Mouse (Mus musculus) macrophage (primary cell): ENCODE results near the gene Atp23. TPM values are rescaled to one million over a fixed set of nuclear protein-coding genes. Genes with fewer than 3 reads are reported as not detected.

Experiments used
- H3K27ac ChIP-seq: fragments of 350-480 bp; formaldehyde crosslinking; 2 replicates; pipeline ENCODE4 v1.9.0; 2021
- H3K36me3 ChIP-seq: fragments of 350-480 bp; formaldehyde crosslinking; 2 replicates; pipeline ENCODE4 v1.9.0; 2021; ENCODE audit errors: inconsistent target
- H3K4me3 ChIP-seq: fragments of 350-480 bp; formaldehyde crosslinking; 2 replicates; pipeline ENCODE4 v1.9.0; 2021; ENCODE audit errors: inconsistent target
- H3K79me2 ChIP-seq: fragments of 350-480 bp; formaldehyde crosslinking; 2 replicates; pipeline ENCODE4 v1.9.0; 2021; ENCODE audit errors: inconsistent target
- WGBS: methylation state at CpG from one replicate; pipeline ENCODE4 v1.1.7; 2026; ENCODE audit warnings: inconsistent platforms; ENCODE audit not compliant: missing documents; 5-methylcytosine and 5-hydroxymethylcytosine counted together
- polyA plus RNA-seq: library from polyadenylated mRNA; stranded (reverse); fragments of 250-400 nt; gene quantifications from 3 replicates; pipeline ENCODE4 v1.2.4, GENCODE M21; 2018; ENCODE audit warnings: inconsistent platforms

The Atp23 gene
- polyA plus RNA-seq, 1 experiment from 2014 or later: 3.6 TPM

DNA sequence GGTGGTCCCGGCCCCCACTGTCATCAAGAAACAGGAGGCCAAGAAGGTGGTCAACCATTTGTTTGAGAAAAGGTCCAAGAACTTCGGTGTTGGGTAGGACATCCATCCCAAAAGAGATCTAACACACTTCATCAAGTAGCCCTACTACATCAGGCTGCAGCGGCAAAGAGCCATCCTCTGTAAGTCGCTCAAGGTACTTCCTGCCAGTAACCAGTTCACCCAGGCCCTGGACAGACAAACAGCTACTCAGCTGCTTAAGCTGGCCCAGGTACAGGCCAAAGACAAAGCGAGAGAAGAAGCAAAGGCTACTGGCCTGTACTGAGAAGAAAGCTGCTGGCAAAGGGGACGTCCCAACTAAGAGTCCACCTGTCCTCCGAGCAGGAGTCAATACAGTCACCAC, 8.0 kb downstream of the Atp23 start:
- WGBS: 97% methylated on average over 7 of the region's 7 CpGs
- H3K79me2 ChIP-seq: no peaks in the 10 kb centered on the region
- H3K4me3 ChIP-seq: no peak overlapping the region
- peaks cover 50% of the 10 kb centered on the region for H3K36me3 ChIP-seq
- no peak overlapping the region for H3K27ac ChIP-seq

DNA sequence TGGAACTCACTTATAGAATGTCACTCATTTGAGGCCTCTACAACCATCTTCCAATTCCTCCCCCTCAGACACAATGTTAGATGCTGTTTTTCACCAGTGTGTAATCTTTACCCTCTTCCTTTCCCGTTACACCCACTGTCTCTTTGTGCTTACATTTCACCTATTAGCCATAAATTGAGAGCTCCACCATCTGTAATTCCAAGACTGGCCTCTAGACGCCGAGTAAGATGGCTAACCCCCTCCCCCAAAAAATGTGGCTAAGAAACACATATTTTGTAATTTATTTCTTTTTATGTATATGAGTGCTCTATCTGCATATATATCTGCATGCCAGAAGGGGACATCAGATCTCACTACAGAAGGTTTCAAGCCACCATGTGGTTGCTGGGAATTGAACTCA, 27.4 kb downstream of the Atp23 start:
- Histone ChIP-seq H3K36me3 (no peaks in the 10 kb centered on the region), H3K79me2 (no peaks in the 10 kb centered on the region), H3K27ac (no peak overlapping the region), H3K4me3 (no peak overlapping the region)
- 97% methylated on average over 3 of the region's 3 CpGs for WGBS

DNA sequence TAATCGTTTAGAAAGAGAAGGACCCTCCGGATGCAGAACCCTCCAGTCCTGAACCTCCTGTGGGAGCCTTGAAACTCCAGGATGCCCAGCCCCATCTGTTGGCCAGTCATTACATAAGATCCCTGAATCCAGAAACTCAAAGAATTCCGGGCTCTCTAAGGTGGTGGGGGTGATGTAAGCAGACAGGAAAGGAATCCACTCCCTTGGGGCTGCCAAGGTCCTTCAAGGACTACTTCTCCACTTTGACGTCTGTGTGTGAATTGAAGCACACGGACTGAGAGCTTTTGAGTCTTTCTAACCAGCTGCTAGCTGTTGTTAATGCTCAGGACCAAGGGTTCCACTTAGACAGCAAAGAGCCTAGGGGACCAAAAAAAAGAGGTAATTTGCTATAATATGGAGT, 28.9 kb downstream of the Atp23 start:
- no peak overlapping the region for H3K27ac ChIP-seq
- H3K4me3 ChIP-seq: no peak overlapping the region
- WGBS: 89% methylated on average over 5 of the region's 5 CpGs
- no peaks in the 10 kb centered on the region for H3K36me3 ChIP-seq
- no peaks in the 10 kb centered on the region for H3K79me2 ChIP-seq

DNA sequence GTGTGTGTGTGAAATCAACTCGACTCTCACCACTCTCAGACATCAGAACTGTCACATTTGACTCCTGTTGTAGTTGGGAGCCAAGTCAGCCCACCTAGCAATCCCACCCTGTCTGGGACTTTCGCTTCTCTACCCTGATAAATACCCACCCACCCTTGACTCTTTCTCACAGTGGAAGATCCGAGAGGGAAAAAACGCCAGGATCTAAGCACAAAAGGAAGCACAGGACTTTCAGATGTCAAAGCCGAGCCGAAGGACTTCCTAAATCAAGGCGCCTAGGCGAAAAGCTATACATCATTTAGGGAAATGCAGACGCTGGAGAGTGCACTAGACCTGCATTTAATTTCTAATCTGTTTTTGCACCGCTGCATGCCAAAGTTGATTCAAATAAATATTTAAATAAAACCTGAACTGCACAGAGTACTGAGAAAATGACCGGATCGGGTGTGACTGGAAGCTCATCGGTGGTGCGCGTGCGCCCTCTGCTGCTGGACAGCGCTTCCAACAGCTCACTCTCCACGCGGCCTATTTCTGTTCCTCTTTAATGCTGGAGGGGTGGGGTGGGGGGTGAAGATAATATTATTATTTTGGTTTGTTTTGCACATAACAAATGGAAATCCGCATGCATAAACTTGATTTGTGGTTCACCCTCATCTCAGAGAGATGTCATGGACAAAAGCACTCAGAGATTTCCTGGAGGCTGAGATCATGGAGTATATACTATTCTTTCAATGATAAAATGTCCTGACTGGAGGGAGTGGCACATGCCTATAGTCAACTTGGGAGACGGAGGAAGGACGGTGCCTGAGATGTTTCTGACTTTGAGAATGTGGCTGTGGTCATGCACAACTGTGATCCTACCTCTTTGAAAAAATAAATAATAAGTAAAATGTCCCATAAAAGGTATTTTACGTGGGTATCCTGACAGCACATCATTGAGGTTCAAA, 31.5 kb downstream of the Atp23 start:
- Histone ChIP-seq H3K4me3 (no peak overlapping the region), H3K79me2 (no peaks in the 10 kb centered on the region), H3K27ac (no peak overlapping the region), H3K36me3 (no peaks in the 10 kb centered on the region)
- WGBS: 15% methylated on average over 23 of the region's 23 CpGs

DNA sequence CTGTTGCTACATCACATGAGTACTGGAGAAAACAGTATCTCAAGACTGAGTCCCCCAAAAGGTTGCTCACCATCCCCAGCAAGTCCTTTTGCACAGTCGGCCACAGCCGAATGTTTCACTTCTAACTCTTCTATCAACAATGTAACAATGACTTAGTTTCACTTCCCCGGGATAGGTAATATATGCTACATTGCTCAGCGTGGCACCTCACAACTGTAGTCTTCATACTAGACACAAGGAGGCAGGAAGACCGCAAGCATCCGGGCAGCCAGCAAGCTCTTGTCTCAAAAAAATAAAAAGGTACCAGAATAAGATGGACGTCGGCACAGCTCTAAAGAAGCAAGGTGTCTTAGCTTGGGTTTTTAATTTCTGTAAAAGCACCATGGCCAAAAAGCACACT, 35.9 kb downstream of the Atp23 start:
- 55% methylated on average over 8 of the region's 8 CpGs for WGBS
- H3K27ac ChIP-seq: no peak overlapping the region
- no peaks in the 10 kb centered on the region for H3K79me2 ChIP-seq
- no peak overlapping the region for H3K4me3 ChIP-seq
- H3K36me3 ChIP-seq: no peaks in the 10 kb centered on the region

DNA sequence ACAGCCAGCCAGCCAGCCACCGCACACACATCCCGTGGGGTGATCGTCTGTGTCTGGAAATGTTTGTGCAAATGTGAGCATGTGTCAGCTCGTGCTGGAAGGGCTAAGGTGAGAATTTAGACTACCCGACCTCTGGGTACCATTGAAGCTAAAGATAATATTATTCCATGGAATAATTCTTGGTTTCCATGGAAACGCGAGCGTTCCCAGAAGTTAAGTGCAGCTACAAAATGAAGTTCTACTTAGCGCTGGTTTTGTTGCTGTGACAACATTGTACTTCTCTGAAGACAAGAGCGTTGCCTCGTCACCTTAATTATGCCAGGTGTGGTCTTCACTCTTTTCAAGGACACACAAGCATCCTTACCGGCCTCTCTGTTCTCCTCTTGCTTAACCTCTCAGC, 39.0 kb downstream of the Atp23 start:
- no peaks in the 10 kb centered on the region for H3K36me3 ChIP-seq
- H3K79me2 ChIP-seq: no peaks in the 10 kb centered on the region
- 87% methylated on average over 12 of the region's 12 CpGs for WGBS
- no peak overlapping the region for H3K4me3 ChIP-seq
- no peak overlapping the region for H3K27ac ChIP-seq

DNA sequence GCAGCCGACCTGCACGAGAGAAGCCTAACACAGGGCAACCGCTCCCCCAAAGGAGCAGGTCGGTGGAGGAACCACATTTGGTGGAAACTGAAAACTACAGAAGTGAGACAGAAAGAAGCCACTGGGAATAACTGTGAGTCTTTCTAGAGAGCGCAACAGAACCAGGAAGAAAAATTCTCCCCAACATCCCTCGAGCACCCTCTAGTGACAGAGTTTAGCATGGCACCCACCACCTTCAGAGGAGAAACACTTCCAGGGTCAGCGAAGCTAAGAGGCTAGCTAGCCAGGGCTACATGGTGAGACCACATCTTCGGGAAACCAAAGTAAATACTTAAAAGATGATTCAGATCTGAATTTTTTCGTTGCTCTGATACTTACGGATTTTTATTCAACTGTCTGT, 47.9 kb downstream of the Atp23 start:
- H3K27ac ChIP-seq: no peak overlapping the region
- H3K36me3 ChIP-seq: no peaks in the 10 kb centered on the region
- WGBS: 66% methylated on average over 10 of the region's 10 CpGs
- H3K4me3 ChIP-seq: no peak overlapping the region
- H3K79me2 ChIP-seq: no peaks in the 10 kb centered on the region

DNA sequence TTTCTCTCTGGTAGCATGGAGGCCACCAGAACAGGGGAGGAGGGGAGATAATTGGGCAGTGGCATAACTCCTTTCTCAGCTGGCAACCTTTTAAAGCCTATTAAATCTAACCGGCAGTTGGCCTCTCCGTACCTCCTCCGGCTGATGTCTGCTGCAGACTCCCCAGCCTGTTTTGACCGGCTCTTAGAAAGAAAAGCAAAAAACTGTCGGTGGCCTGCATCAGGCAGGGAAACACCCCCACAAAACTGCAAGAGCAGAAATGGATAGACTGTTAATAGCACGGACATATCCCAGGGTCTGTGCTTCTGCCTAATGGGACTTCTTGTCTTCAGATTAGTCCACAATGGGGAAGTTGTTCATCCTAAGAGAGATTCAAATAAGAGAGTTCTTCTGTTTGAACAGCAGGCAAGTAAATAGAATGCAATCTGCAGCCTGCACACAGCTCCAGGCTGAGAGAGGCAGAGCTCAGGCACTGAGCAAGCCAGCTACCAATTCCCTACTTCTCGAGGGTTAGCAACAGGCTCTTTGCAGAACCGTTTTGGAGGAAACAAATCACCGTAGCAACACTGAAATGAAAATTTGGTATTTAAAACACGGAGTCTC, 55.7 kb downstream of the Atp23 start:
- Histone ChIP-seq H3K79me2 (no peaks in the 10 kb centered on the region), H3K36me3 (no peaks in the 10 kb centered on the region), H3K27ac (no peak overlapping the region), H3K4me3 (no peak overlapping the region)
- 72% methylated on average over 10 of the region's 10 CpGs for WGBS

DNA sequence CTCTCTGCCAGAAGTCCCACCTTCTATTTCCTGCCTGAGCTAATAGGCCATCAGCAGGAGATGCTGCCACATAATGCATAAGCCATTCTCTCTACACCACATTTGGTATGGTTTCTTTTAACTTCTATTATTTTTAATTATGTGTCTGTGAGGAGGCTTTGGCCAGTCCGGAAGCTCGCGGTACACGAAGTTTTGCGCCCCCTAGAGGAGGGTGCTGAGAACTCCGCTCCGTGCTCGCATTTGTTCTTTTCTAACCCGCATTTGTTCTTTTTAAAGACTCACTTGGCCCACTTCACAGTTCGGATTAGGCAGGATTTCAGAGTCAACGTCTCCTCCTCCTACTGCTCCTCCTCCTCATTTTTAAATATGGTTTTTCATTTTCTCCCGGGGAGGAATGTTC, 56.5 kb downstream of the Atp23 start:
- Histone ChIP-seq H3K27ac (no peak overlapping the region), H3K79me2 (no peaks in the 10 kb centered on the region)
- WGBS: 69% methylated on average over 10 of the region's 12 CpGs

DNA sequence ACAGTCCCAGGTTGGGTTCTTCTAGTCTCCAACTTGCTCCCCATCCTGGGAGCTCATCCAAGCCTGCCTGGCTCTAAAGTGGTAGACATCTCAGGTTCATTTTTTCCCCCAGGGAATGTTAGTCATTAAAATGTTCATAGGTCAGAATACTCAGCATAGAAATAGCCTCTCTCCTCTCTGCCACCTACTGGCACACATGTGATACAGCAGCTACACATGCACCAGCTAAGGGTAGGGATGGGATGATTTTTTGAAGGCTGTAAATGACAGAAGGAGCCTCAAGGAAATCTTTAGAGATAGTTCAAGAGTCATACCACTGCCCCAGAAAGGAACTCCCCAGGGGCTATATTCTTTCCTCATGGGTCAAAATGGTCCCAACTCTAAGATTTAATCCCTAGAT, 60.9 kb downstream of the Atp23 start:
- H3K4me3 ChIP-seq: no peak overlapping the region
- H3K79me2 ChIP-seq: no peaks in the 10 kb centered on the region
- no peaks in the 10 kb centered on the region for H3K36me3 ChIP-seq
- H3K27ac ChIP-seq: no peak overlapping the region

More for the DNA sequence above, 56.5 kb downstream of the Atp23 start:
- no peak overlapping the region for H3K4me3 ChIP-seq
- no peaks in the 10 kb centered on the region for H3K36me3 ChIP-seq

DNA sequence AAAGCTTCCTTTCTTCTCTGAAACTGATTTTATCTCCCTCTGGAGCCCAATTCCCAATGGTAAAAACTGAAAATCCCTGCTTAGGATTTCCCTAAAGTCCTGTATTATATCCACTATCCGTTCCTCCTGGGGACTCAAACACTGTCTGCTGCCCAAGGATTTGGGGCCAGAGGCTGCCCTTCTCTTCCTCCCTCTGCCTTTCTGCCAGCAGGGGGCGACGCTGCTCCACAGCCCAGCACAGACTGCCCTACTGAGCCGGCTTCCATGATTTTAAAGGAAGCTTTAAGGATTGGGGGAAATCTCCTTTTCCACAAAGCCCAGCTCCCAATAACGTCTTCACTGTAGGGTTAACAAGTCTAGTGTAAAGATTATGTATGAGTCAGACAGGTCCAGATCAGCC, 68.1 kb downstream of the Atp23 start:
- Histone ChIP-seq H3K27ac (no peak overlapping the region), H3K79me2 (no peaks in the 10 kb centered on the region), H3K36me3 (no peaks in the 10 kb centered on the region), H3K4me3 (no peak overlapping the region)
- WGBS: 75% methylated on average over 5 of the region's 5 CpGs

DNA sequence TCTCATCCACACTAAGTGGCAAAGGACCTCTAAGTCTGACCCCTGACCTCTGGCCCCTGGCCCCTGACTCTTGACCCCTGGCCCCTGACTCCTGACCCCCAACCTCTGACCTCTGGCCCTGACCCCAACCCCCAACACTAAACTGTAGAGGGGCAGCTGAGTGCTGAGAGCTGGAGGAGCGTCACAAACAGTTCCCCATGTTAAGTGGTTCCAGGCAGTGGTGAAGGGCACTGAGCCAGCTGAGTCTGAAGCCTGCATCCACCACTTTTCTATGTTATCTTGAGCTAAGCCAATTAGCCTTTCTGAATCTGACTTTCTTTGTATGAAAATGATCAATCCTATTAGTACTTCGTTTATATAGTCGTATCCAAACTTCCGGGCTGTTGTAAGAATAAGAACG, 69.8 kb downstream of the Atp23 start:
- Histone ChIP-seq H3K4me3 (no peak overlapping the region), H3K79me2 (no peaks in the 10 kb centered on the region), H3K36me3 (no peaks in the 10 kb centered on the region), H3K27ac (no peak overlapping the region)
- WGBS: 83% methylated on average over 5 of the region's 5 CpGs

DNA sequence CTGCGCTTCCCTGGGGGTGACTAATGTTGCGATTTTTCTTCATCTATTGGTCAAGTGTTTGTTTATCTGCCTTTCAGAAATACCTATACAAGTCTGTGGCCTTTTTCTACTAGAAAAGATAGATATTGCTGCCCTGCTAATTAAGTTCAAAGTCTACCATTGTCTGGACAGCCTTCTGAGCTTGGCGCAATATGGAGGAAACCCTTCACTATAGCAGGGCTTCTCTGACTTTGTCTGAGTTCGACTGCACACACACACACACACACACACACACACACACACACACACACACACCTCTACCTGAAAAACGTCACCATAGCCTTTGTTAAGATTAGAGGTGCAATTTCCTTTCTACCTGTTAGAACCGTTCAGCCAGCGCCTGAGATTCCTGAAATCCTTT, 72.5 kb downstream of the Atp23 start:
- 93% methylated on average over 6 of the region's 7 CpGs for WGBS
- H3K4me3 ChIP-seq: no peak overlapping the region
- no peak overlapping the region for H3K27ac ChIP-seq
- H3K79me2 ChIP-seq: no peaks in the 10 kb centered on the region
- H3K36me3 ChIP-seq: no peaks in the 10 kb centered on the region

DNA sequence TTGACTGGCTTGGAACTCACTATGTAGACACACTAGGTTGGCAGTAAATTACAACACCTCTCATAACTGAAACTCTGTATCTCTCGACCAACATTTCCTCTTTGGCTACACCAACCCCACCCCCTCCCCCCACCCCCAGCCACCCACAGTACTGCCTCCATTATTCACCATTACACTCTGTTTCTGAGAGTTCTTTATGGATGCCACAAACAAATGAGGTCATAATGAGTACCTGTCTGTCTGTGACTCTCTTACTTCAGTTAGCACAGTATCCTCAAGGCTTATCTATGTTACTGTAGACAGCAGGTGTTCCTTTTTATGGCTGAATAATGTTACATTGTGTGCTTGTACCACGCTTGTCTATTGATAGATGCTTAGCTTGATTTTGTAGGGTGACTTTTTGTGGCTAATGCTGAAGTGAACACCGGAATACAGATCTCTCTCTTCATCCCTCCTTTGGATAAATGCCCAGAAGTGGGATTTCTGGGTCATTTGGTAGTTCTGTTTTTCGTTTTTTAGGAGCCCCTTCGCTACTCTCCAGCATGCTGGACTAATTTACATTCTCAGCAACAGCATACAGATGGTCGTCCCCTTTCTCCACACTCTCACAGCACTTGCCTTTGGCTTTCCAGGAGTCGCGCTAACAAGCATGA, 73.1 kb downstream of the Atp23 start:
- Histone ChIP-seq H3K79me2 (no peaks in the 10 kb centered on the region), H3K4me3 (no peak overlapping the region), H3K36me3 (no peaks in the 10 kb centered on the region), H3K27ac (no peak overlapping the region)
- 38% methylated on average over 8 of the region's 8 CpGs for WGBS

DNA sequence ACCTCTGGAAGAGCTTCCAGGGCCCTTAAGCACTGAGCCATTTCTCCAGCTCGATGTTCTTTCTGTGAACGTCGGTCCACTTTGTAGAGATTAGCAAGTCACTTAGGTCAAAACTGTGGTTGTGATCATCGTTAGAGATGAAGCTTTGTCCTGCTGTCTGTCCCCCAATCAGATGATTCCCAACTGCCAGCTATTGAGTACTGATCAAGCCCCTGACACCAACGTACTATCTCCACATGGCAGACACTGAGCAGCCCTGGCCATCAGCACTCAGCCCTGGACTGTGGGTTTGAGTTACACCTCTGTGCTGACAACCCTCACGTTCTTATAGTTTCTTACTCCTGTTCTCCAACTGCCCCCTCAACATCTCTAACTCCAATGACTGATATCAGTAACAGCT, 74.2 kb downstream of the Atp23 start:
- WGBS: 92% methylated on average over 6 of the region's 6 CpGs
- Histone ChIP-seq H3K36me3 (no peaks in the 10 kb centered on the region), H3K4me3 (no peak overlapping the region), H3K27ac (no peak overlapping the region), H3K79me2 (no peaks in the 10 kb centered on the region)
